Mouse (Mus musculus): ENCODE data around the gene Gm49337.

The Gm49337 gene

DNA sequence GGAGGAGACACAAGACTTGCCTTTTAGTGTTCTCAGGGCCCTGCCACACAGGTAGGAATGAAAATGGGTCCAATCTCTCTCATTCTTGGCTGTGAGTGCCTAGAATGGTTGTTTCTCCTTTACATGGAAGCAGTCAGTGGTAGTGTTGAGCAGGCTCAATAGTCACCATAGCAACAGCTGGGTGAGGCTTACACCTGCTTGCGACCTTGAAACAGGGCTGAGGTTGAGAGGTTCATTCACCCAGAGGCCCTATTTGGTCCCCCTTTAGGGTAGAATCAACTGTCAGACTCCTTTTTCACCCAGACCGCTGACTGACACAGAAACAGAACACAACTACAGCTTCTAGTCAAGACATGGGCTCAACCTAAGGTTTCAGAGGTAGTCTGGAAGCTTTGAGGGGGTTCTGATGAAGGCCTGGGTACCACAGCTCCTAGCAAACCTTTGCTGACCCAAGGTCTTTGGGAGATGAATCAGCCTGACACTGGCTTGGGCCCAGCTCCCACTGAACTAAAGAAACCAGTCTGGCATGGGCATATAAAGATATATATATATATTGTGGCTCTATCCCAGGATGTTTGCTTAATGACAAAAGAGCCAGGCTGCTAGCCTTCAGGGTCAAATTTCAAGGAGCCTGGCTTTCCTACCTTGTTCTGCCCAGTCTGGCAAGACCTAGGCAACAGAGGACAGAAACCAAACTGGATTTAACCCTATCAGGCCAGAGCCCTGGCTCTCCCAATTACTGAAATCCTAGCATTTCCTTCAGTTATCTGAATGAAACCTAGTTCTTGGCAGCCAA lies 8.2 kb upstream of the Gm49337 start:
- DNase-seq, result no peak

- no peak for DNase-seq
These were observed 7.3 kb upstream of the Gm49337 start for GRCm38 (mm10) chr4:116165708-116166407.

- no peak for DNase-seq
These were observed 5.8 kb upstream of the Gm49337 start, which contains the start of gene Tspan1 for GRCm38 (mm10) chr4:116167404-116167803. Gene Tspan1, minus strand, starts transcription at chr4:116167601.

DNA sequence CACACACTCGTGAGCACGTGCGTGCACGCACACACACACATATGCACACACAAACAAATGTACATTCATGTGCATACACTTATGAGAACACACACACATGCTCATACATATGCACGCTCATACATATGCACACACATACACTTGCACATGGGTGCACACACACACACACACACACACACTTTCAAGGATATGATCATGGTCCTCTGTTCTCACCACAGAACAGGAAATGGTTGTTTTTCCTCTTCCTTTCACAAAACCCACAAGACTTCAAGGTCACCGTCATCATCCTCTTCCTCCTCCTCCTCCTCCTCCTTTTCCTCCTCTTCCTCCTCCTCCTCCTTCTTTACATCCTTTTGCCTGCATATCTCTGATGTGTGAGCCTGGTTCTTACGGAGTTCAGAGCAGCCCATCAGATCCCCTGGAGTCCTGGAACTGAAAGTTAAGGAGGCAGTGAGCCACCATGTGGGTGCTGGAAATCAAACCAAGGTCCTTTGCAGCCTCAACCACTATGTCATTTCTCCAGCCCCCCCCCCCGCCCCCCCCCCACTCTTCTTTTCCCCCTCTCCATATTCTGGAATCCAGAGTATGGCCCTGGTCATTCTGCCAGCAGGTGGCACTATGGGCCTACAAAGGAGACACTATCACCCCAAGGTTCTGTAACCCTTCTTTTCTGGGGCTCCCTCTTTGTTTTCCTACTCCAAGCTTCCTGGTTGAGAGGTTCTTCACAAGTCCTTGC lies 4.4 kb upstream of the Gm49337 start:
- DNase-seq, result peak; percentile 82

DNA sequence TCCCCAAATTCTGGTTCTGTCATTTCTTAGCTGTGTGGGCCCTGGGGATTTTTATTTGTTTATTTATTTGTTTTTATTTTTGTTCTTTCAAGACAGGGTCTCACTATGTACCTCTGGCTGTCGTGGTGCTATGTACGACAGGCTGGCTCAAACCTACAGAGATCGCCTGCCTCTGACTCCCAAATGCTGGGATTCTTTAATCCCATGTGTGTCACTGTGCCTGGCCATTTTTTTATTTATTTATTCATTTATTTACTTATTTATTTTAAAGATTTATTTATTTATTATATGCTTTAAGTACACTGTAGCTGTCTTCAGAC lies 3.9 kb upstream of the Gm49337 start:
- DNase-seq, result no peak

- peak; percentile 57 for DNase-seq
These were observed 568 bp downstream of the Gm49337 start for GRCm38 (mm10) chr4:116173752-116174151.

- DNase-seq, result peak; percentile 90
These were observed 1.4 kb downstream of the Gm49337 start for GRCm38 (mm10) chr4:116174466-116175116.

DNA sequence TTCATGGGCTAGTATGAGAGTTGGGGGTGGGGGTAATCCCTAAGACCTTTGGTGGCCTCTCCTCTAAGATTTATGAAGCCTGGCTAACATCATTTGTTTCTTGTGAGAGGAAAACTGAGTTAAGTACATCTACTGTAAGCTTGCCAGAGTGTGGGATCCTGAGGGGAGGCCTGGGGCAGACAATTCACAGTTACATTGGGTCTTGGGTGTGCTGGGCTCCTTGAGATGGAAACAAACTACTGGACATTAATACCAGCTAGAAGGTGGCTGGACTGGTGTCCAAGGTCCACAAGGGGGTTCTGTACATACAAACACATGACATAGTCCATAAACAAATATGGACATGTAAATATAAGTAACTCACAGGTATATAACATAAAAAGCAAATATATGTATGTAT lies 2.0 kb downstream of the Gm49337 start:
- DNase-seq, result no peak

GRCm38 (mm10) chr4:116175711-116176542 lies 2.7 kb downstream of the Gm49337 start:
- peak; percentile 90 for DNase-seq

GRCm38 (mm10) chr4:116176543-116176988 lies 3.4 kb downstream of the Gm49337 start:
- DNase-seq, result peak; percentile 99

- peak; percentile 86 for DNase-seq
These were observed 4.0 kb downstream of the Gm49337 start for GRCm38 (mm10) chr4:116177140-116177539.

- no peak for DNase-seq
These were observed 8.9 kb downstream of the Gm49337 start for GRCm38 (mm10) chr4:116182079-116182478.

GRCm38 (mm10) chr4:116182745-116183144 lies 9.6 kb downstream of the Gm49337 start:
- peak; percentile 77 for DNase-seq

DNA sequence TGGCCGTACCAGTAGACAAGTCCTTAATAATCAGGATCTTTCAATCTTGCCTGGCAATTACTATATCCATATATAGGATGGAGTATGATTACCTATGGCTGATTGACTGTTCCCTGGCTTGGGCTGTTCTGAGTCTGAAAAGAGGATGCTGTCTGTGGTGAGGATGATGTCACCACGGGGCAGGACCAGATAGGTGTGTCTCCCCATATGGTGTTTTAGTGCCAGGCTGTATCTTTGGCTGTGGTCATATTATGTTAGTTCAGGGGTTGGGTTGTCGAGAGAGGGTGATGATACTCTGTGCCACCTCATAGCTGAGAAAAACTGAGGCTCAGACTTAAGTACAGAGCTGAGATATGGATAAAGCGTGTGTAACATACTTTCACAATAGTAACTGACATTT lies 11.9 kb downstream of the Gm49337 start:
- DNase-seq, result peak; percentile 47

- no peak for DNase-seq
These were observed 19.2 kb downstream of the Gm49337 start for GRCm38 (mm10) chr4:116192286-116192835.

GRCm38 (mm10) chr4:116193583-116194383 lies 20.6 kb downstream of the Gm49337 start:
- DNase-seq, result no peak

- DNase-seq, result peak; percentile 53
These were observed 25.2 kb downstream of the Gm49337 start for GRCm38 (mm10) chr4:116198422-116198821.

- DNase-seq, result no peak
These were observed 31.2 kb downstream of the Gm49337 start for GRCm38 (mm10) chr4:116204422-116204821.

DNA sequence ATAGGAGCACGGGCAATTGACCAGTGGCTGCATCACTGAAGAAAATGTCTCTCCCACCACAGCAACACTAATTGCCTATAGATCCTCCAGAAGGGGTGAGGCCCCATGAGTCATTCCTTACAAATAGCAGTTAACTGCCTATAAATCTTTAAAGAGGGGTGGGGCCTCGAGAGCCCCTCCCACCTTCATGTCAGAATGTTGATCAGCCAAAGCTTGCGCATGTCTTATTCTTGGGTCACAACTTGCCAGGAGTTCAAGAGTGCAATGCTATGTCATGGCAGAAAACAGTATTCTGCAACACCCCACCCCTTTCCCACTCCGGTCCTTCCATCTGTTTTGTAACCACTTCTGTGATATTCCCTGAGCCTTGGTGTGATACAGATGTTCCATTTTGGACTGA lies 33.3 kb downstream of the Gm49337 start:
- DNase-seq, result no peak

DNA sequence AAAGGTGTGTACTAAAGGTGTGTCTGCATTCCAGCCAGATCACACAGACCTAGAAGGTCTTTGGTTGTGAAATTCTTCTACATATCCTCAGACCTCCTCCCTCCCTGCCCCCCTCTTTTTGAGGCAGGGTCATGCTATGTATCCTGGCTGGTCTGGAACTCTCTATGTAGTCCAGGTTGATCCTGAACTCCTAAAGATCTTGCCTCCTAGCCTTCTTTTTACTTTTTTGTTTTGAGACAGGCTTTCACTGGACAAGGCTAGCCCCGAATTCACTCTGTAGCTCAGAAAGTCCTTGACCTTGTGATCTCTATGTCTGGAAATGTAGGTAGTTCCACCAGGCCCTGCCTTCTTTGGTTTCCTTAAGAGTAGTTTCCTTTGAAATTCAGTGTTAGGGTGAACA lies 35.7 kb downstream of the Gm49337 start:
- DNase-seq, result no peak

Measured in cerebellum, adult 9-11 months (tissue).